Mouse (Mus musculus) myocyte (in vitro differentiated cells): ENCODE results near the gene Gm960. TPM values are rescaled to one million over a fixed set of nuclear protein-coding genes. Genes with fewer than 3 reads are reported as not detected.

ENCODE experiments used
- H3K27me3 ChIP-seq: one replicate; pipeline ENCODE4 v1.6.1; 2011; ENCODE audit not compliant: control insufficient read depth, insufficient read depth, insufficient read length
- H3K36me3 ChIP-seq: one replicate; pipeline ENCODE4 v1.6.1; 2011; ENCODE audit not compliant: control insufficient read depth, insufficient read depth
- H3K4me2 ChIP-seq: one replicate; pipeline ENCODE4 v1.6.1; 2011; ENCODE audit warnings: low read depth, control low read depth
- H3K4me3 ChIP-seq: one replicate; pipeline ENCODE4 v1.5.1; 2011; ENCODE audit warnings: mild to moderate bottlenecking, control low read depth, moderate library complexity
- H3K79me2 ChIP-seq: one replicate; pipeline ENCODE4 v1.6.1; 2011; ENCODE audit not compliant: control insufficient read depth, insufficient read depth
- H3ac ChIP-seq: one replicate; pipeline ENCODE4 v1.6.1; 2011; ENCODE audit not compliant: control insufficient read depth, insufficient read length
- CEBPB ChIP-seq: IDR thresholded peaks from 2 replicates; pipeline ENCODE4 v1.6.1; 2011; ENCODE audit warnings: mild to moderate bottlenecking, moderate library complexity; ENCODE audit not compliant: poor library complexity, insufficient read depth, severe bottlenecking
- E2F4 ChIP-seq: IDR thresholded peaks from one replicate; pipeline ENCODE4 v1.6.1; 2011; ENCODE audit warnings: mild to moderate bottlenecking, control low read depth, moderate library complexity; ENCODE audit not compliant: insufficient read depth
- MAX ChIP-seq: IDR thresholded peaks from one replicate; pipeline ENCODE4 v1.6.1; 2011; ENCODE audit warnings: low read depth, mild to moderate bottlenecking, control low read depth
- MYOD1 ChIP-seq, 3 experiments: IDR thresholded peaks; one replicate each; pipeline ENCODE4 v1.6.1; 2011; ENCODE audit warnings: control low read depth in 2 of 3, low read depth in 2 of 3, mild to moderate bottlenecking in 2 of 3, moderate library complexity in 1 of 3; ENCODE audit not compliant: insufficient read length in 2 of 3, control insufficient read depth in 1 of 3
- MYOG ChIP-seq, 3 experiments: IDR thresholded peaks; one replicate each; pipeline ENCODE4 v1.6.1; 2011; ENCODE audit warnings: control low read depth in 2 of 3, low read depth in 2 of 3, mild to moderate bottlenecking in 2 of 3; ENCODE audit not compliant: insufficient read length in 2 of 3, control insufficient read depth in 1 of 3, insufficient read depth in 1 of 3
- POLR2A ChIP-seq: IDR thresholded peaks from one replicate; pipeline ENCODE4 v1.6.1; 2011; ENCODE audit warnings: low read depth, mild to moderate bottlenecking, control low read depth, moderate library complexity; ENCODE audit not compliant: insufficient read length
- POLR2AphosphoS2 ChIP-seq: IDR thresholded peaks from one replicate; pipeline ENCODE4 v1.6.1; 2011; ENCODE audit warnings: low read depth, control low read depth; ENCODE audit not compliant: insufficient read length
- REST ChIP-seq: IDR thresholded peaks from one replicate; pipeline ENCODE4 v1.6.1; 2011; ENCODE audit warnings: mild to moderate bottlenecking, control low read depth, moderate library complexity; ENCODE audit not compliant: insufficient read depth, insufficient read length
- SRF ChIP-seq: IDR thresholded peaks from one replicate; pipeline ENCODE4 v1.6.1; 2011; ENCODE audit warnings: low read depth; ENCODE audit not compliant: control insufficient read depth, insufficient read length
- TCF12 ChIP-seq: IDR thresholded peaks from one replicate; pipeline ENCODE4 v1.6.1; 2011; ENCODE audit warnings: mild to moderate bottlenecking, control low read depth; ENCODE audit not compliant: poor library complexity, insufficient read depth, severe bottlenecking
- TCF3 ChIP-seq: IDR thresholded peaks from one replicate; pipeline ENCODE4 v1.6.1; 2011; ENCODE audit warnings: low read depth, control low read depth; ENCODE audit not compliant: insufficient read length
- USF1 ChIP-seq: IDR thresholded peaks from one replicate; pipeline ENCODE4 v1.6.1; 2011; ENCODE audit warnings: low read depth, mild to moderate bottlenecking, control low read depth, moderate library complexity
- polyA plus RNA-seq: library from polyadenylated mRNA; unstranded; fragments of >200 nt; fragmentation: generic; extraction: Trizol; gene quantifications from one replicate; pipeline ENCODE4 v1.2.1, GENCODE M21; 2012; ENCODE audit warnings: missing spikeins

The Gm960 gene
- polyA plus RNA-seq, 1 experiment: 0.90 TPM

DNA sequence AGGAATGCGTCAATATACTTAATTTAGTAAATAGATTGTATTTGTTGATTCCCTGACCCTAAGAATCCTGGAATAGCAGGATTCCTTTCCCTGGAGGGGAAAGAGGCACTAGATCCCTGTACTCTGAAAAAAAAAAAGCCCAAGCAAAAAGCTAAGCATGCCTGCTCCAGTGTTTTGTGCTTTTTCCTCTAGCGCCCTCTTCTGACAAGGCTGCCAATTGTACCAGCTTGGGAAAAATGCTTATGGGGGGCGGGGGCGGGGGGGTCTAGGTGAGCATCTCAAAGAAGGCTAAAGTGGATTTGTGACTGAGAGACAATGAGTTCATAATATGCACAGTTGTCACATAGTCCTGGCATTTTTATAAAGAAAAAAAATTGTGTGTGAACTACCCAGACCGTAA is 45.1 kb upstream of the Gm960 start:
- Histone ChIP-seq H3K27me3 (no peaks in the 10 kb centered on the region), H3K79me2 (no peaks in the 10 kb centered on the region), H3K4me2 (no peak overlapping the region), H3ac (no peak overlapping the region), H3K4me3 (no peak overlapping the region), H3K36me3 (no peaks in the 10 kb centered on the region)
- TF ChIP-seq MYOD1 (IDR thresholded peaks at IDR 0.05; ENCODE audit: control insufficient read depth in 1 of 3, insufficient read length in 2 of 3, low read depth in 2 of 3) (no peak), MYOG (IDR thresholded peaks at IDR 0.05; ENCODE audit: control insufficient read depth in 1 of 3, insufficient read depth in 1 of 3, insufficient read length in 2 of 3, low read depth in 2 of 3) (no peak), TCF3 (no peak), SRF (no peak), REST (no peak), E2F4 (no peak), MAX (no peak), POLR2A (no peak), CEBPB (no peak), TCF12 (no peak), USF1 (no peak), POLR2AphosphoS2 (no peak)

GRCm38 (mm10) chr19:4742229-4742628 is 43.8 kb upstream of the Gm960 start:
- Histone ChIP-seq H3K27me3 (no peaks in the 10 kb centered on the region), H3K4me3 (no peak overlapping the region), H3K36me3 (no peaks in the 10 kb centered on the region), H3K4me2 (no peak overlapping the region), H3ac (no peak overlapping the region), H3K79me2 (no peaks in the 10 kb centered on the region)
- TF ChIP-seq USF1 (no peak), POLR2A (no peak), REST (no peak), TCF3 (no peak), MYOD1 (IDR thresholded peaks at IDR 0.05; ENCODE audit: control insufficient read depth in 1 of 3, insufficient read length in 2 of 3, low read depth in 2 of 3) (no peak), CEBPB (no peak), E2F4 (no peak), MAX (no peak), POLR2AphosphoS2 (no peak), TCF12 (no peak), SRF (no peak), MYOG (IDR thresholded peaks at IDR 0.05; ENCODE audit: control insufficient read depth in 1 of 3, insufficient read depth in 1 of 3, insufficient read length in 2 of 3, low read depth in 2 of 3) (no peak)

GRCm38 (mm10) chr19:4741482-4741881 is 43.0 kb upstream of the Gm960 start:
- TF ChIP-seq USF1 (no peak), TCF3 (no peak), REST (no peak), TCF12 (no peak)
- Histone ChIP-seq H3K27me3 (no peaks in the 10 kb centered on the region), H3ac (no peak overlapping the region), H3K4me3 (no peak overlapping the region), H3K36me3 (no peaks in the 10 kb centered on the region), H3K4me2 (peak overlapping the region; percentile 18), H3K79me2 (no peaks in the 10 kb centered on the region)

DNA sequence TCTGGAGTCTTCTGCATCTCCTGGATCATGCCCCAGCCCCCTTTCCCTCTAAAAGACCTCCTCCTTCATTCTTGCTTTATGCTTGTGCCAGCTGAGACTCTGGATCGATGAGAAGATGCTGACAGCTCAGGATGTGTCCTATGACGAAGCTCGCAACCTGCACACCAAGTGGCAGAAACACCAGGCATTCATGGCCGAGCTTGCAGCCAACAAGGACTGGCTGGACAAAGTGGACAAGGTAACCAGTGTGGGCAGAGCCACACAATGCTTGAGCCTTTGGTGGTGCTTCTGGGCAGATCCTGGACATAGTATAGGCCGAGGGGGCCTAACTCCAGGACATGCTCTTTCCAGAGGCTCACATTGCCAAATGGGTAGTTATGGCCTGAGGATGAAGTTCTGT is 41.3 kb upstream of the Gm960 start:
- H3K4me2 ChIP-seq: no peak overlapping the region
- H3K4me3 ChIP-seq: no peak overlapping the region
- TF ChIP-seq MAX (no peak), MYOG (IDR thresholded peaks at IDR 0.05; ENCODE audit: control insufficient read depth in 1 of 3, insufficient read depth in 1 of 3, insufficient read length in 2 of 3, low read depth in 2 of 3) (no peak), REST (no peak), TCF12 (no peak), POLR2A (no peak), SRF (no peak), POLR2AphosphoS2 (no peak), USF1 (no peak), CEBPB (no peak)
- H3K36me3 ChIP-seq: no peaks in the 10 kb centered on the region
- no peaks in the 10 kb centered on the region for H3K79me2 ChIP-seq
- H3ac ChIP-seq: no peak overlapping the region
- no peaks in the 10 kb centered on the region for H3K27me3 ChIP-seq

DNA sequence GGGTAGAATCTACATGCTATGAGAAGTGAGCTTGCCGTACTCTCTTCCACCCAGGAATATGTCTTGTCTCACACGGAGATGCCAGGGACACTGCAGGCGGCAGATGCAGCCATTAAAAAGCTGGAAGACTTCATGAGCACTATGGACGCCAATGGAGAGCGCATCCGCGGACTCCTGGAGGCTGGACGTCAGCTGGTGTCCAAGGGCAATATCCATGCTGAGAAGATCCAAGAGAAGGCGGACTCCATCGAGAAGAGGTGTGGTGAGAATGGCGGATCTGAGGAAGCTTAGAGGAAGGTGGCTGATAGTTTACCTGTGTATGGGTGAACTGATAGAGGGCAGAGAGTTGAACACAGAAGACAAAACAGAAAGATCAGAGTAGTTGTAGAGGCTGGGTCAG is 40.6 kb upstream of the Gm960 start:
- Histone ChIP-seq H3ac (no peak overlapping the region), H3K4me2 (no peak overlapping the region), H3K36me3 (no peaks in the 10 kb centered on the region), H3K4me3 (no peak overlapping the region), H3K27me3 (no peaks in the 10 kb centered on the region), H3K79me2 (no peaks in the 10 kb centered on the region)
- TF ChIP-seq REST: no peak
- no peak for TF ChIP-seq POLR2A
- TF ChIP-seq MYOD1 (IDR thresholded peaks at IDR 0.05; ENCODE audit: control insufficient read depth in 1 of 3, insufficient read length in 2 of 3, low read depth in 2 of 3): no peak
- TF ChIP-seq SRF: no peak
- TF ChIP-seq MAX: no peak
- no peak for TF ChIP-seq E2F4
